Mouse (Mus musculus) layer of hippocampus, adult 2 months (tissue): ENCODE results near the gene Tcp10b. TPM values are rescaled to one million over a fixed set of nuclear protein-coding genes. Genes with fewer than 3 reads are reported as not detected.
"Not testable (repeated sequence)": the region's sequence is repeated elsewhere in the genome, so short reads cannot be mapped to it uniquely, and the experiment has no call there.

Source experiments
- DNase-seq, 2 experiments: peaks; one replicate each; pipeline ENCODE4 v3.0.0; 2022; ENCODE audit warnings: low spot score in 2 of 2
- H3K27ac ChIP-seq: fragments of 200-600 bp; 2 replicates; pipeline ENCODE4 v1.8.1; 2022
- H3K4me3 ChIP-seq: fragments of 200-600 bp; 2 replicates; pipeline ENCODE4 v1.8.1; 2022; ENCODE audit warnings: mild to moderate bottlenecking
- CTCF ChIP-seq: fragments of 200-600 bp; conservative IDR thresholded peaks from 2 replicates; pipeline ENCODE4 v1.8.1; 2022; ENCODE audit warnings: antibody characterized with exemption, mild to moderate bottlenecking, moderate library complexity
- long read RNA-seq, 2 experiments: library from polyadenylated mRNA; stranded (forward); transcript quantifications; one replicate each; pipeline ENCODE4 v2.0.0; 2021; ENCODE audit warnings: borderline mapping rate in 2 of 2
- total RNA-seq, 2 experiments: library from RNA; stranded (reverse); gene quantifications; 2 replicates each; pipeline ENCODE4 v1.2.3; 2021

The Tcp10b gene
- total RNA-seq: 1 to 10 TPM in 1 of 2 experiments, under 1 TPM in 1; 0.88 to 1.5 TPM
- long read RNA-seq, experiment 1: 0 reads
- long read RNA-seq, experiment 2: 0 reads

DNA sequence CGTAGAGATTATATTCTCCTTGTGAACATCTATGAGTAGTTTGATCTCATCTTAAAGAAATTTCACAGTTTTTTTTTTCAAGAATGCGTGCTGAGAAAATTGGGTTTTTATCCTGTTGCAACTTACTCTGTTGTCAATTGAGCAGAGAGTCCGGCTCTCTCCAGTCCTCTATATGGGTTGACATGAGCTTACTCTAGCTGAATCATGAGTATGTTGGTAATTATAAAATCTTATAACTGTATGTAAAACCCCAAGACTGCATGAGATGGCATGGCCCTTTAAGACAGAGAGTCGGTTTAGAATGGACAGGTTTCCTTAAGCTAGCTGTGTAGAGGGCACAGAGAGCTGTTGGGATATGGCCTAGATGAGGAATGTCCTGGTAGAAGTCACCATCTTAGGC, at the start of gene Tcp10b:
TSS of gene Tcp10b (plus strand) at position 301 of the 400 bp plus-strand sequence.
- H3K27ac ChIP-seq, DNase-seq, H3K4me3 ChIP-seq: not testable (repeated sequence)

DNA sequence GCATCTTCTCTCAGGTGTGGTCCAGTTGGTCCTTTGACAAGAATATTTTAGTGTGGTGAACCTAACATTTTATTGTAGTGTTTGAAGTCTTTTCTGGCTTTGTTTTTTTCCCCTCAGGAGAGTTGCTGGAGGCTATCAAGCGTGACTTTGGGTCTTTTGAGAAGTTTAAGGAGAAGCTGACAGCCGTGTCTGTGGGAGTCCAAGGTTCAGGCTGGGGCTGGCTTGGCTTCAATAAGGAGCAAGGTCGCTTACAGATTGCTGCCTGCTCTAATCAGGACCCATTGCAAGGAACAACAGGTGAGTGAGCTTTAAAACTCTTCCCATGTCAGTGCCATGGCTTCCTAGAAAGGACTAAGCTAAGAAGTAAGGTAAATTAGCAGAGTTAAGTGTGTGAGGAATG, 47.6 kb upstream of the Tcp10b start:
- no peak for DNase-seq
- Histone ChIP-seq H3K27ac (no peak overlapping the region), H3K4me3 (no peak overlapping the region)
- no peak for TF ChIP-seq CTCF

DNA sequence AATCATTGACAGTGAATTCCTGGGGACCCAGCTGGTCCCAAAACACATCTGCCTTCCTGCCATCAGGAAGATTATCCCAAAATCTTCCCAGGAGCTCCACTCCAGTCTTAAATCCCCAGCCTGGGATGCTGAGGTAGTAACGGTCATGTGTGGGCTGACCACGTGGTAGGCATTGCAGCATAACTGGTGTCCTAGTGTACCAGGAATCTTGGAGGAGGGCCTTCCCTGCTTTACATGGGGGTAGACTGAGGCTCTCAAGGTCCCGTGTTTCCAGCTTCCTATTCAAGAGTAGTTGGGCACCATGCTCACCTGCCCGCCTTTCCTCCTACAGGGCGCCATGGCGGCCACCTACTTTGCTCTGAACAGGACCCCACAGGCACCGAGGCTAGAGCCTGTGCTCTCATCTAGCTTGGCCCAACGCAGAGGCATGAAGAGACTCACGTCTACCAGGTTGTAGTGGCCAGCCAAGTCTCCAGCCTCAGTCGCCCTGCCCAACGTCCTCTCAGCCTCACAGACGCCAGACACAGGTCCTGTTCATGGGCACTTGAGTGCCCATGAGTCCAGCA, 24.2 kb upstream of the Tcp10b start:
- not testable (repeated sequence) for DNase-seq, H3K27ac ChIP-seq, H3K4me3 ChIP-seq

DNA sequence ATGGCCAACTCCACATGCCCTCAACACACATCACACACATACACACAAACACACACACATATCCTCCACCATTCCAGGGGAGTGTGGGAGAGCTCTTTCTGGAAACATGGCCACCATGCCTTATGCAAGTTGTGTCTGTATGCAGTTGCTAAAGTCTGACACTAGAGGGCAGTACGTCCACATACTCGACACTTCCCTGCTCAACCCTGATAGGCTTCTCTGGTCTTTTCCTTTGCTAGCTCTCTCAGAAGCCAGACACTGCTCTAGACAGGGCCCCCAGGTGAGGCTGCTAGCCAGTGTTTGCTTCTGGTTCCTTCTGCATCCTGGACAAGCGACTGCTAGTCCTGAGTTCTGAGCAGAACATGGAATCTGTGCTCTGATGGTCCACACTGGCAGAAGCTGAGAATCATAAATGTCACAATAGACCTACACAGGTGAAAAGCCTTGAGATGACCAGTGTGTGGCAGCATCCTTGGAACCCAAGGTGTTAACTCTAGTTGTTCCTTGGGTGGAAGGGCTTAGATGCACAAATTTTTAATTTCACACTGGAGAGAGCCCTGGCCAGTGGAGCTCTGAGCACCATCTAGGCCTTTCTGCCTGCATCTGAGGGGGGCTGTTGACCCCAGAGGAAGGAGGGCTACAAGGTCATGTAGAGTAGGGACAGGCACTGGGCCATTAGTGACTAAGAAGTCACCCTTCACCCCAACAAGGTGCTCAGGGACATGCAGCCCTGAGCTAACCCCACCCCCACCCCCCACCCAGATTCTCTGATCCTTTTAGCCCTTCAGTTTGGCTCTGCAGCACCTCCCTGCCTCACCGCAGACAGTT, 16.8 kb upstream of the Tcp10b start:
- not testable (repeated sequence) for H3K4me3 ChIP-seq, H3K27ac ChIP-seq
- TF ChIP-seq CTCF: peak; percentile 73
- peak; percentile 53 to 66 for DNase-seq

DNA sequence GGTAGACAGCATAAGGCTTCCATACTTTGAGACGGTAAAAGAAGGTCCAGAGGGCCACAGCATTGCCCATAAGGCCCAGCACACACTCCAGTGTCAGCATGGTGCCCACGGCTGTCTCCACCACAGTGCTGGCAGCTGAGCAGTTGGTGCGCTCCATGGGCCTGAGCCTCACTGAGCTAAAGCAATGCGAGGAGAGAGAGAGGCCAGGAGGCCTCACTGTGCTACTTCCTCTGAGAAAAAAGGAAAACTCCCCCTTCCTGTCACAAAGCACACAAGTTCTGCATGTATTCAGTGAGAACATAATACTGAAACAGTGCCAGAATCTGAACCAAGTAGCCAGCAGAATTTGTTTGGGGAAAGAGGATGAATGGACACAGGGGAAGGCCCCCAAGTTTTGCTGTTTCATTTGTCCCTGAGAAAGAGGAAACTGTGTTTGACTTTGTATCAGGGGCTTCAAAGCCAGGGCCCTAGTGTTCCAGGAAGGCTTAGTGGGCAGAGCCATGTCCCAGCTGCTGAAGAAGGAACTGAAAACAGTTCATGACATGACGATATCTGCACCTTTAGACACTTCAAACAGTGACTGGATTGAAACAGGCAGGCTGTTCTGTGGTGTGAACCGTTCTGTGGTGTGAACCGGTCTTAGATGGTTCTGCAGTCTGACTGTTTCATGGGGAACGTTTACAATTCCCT, 8.6 kb upstream of the Tcp10b start, which contains the start of gene Gpr31b:
TSS of gene Gpr31b (minus strand) at position 173 of the 690 bp plus-strand sequence.
- not testable (repeated sequence) for H3K27ac ChIP-seq, DNase-seq, H3K4me3 ChIP-seq

DNA sequence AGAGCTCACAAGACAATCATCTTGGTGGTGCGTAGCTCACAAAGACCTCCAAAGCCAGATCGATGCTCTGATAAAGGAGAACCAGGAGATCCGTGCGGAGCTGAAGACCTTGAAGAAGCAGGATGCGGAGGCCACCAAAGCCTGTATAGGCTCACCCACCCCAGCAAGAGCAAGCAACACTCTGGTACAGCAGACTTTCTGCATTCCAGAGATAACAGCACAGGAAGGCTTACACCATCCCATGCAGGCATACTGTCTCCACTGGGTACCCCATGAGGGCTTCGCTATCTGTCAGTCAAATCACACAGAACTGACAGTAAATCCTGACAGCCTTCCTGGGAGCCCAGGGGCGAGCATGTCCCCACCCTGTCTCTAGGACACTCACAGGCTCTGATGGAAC, 2.0 kb downstream of the Tcp10b start:
- not testable (repeated sequence) for DNase-seq, H3K4me3 ChIP-seq, H3K27ac ChIP-seq

DNA sequence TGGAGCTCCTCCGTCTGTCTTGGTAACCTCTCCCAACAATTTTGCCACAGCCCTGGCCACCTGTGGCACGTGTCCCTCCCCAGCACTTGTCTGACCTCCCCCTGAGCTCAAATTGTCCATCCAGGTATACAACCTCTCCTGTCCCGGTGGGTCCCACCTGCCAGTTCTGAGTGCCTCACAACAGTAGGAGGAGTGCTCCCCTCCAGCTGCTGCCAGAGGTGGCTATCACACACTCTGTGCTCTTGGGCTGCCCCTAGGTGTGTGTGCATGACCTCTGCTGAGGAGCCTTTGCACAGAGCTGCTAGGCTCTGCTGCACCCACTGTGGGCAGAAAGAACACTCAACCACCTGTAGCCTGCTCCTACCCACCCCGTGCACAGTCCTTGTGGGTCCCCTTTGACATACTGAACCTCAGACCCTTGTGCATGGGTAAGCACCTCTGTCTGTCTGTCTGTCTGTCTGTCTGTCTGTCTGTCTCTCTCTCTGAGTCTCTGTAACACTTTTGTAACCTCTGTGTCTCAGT, 7.0 kb downstream of the Tcp10b start:
- DNase-seq, H3K27ac ChIP-seq, H3K4me3 ChIP-seq: not testable (repeated sequence)

DNA sequence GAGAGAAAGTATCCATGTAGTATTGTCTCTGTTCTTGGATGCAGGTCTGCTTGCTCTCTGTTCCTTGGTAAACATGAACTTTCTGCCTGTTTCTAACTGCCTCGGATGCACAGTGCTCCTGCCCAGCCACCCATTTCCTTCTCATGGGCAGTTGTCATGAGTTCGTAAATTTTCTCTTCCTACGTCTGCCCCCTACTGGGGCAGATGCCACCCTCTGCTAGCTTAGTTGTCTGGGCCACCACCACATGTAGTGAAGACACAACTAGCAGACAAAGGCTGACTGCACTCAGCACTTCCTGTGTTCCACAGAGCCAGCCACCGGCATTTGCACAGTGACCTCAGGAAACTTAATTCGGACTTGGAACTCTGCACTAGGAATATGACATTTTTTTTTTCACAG, 8.3 kb downstream of the Tcp10b start:
- H3K4me3 ChIP-seq: not testable (repeated sequence)

DNA sequence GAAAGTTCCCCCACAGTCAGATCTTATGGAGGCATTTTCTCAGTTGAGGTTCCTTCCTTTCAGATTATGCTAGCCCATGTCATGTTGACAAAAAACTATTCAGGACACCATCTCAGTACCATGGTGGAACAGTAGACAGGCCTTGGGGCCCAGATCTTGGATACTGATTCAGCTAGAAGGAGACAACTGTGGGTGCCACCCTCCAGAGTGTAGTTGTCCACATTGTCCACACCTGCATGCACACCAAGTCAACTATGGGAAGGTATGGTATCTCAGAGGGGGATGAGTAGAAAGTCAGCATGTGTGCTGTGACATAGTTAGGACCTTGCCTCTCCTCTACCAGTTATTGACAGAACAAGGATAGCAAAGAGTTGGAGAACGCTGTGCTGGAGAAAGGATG, 30.6 kb downstream of the Tcp10b start:
- H3K27ac ChIP-seq, H3K4me3 ChIP-seq, DNase-seq: not testable (repeated sequence)

More for the DNA sequence above, 8.3 kb downstream of the Tcp10b start:
- H3K27ac ChIP-seq, DNase-seq: not testable (repeated sequence)

DNA sequence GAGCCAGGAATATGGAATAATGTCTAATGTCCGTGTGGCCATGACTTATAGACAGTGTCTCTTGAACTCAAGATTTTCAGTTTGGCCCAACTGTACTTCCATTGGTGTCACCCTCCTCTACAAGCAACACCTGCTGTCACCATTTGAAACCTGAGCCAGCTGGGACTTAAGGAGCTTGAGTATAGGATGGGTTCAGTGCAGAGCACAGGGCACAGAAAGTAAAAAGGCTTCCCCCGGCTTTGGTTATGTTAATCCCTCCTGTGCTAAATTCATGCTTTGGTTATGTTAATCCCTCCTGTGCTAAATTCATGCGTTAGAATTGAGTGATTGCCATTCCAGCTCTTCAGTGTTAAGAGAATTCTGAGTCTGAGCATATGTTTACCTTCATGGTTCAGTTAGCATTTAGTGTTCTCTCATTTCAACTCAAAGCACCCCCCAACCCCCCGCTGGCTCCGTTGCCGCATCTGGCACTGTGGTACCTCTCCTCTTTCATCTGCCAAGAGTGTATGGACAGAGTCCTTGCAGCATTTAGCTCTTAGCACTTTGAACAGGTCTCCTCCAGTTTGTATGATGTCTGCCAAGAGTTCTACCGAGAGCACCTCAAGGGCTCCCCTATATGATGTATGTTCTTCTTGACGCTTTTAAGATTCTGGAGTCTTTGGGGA, 31.3 kb downstream of the Tcp10b start:
- H3K27ac ChIP-seq, DNase-seq: not testable (repeated sequence)

DNA sequence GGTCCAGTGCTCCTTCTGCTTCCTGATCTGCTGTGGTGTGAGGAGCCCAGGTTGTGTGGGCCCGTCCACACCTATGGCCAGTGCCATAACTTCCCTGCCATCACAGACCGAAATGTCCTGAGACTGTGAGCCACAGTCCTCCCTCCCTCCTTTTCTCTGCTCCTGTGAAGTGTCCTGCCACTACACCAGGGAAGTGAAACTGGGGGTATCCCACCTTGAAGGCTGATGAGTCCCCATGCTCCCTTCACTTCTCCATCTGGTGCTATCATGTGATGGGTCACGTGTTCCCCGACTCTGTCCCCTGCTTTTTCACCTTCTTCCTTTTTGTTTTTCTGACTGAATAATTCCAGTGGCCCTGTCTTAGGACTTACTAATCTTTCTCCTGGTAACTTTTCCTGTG, 32.1 kb downstream of the Tcp10b start:
- not testable (repeated sequence) for H3K27ac ChIP-seq, H3K4me3 ChIP-seq, DNase-seq

More for the DNA sequence above, 31.3 kb downstream of the Tcp10b start:
- not testable (repeated sequence) for H3K4me3 ChIP-seq

DNA sequence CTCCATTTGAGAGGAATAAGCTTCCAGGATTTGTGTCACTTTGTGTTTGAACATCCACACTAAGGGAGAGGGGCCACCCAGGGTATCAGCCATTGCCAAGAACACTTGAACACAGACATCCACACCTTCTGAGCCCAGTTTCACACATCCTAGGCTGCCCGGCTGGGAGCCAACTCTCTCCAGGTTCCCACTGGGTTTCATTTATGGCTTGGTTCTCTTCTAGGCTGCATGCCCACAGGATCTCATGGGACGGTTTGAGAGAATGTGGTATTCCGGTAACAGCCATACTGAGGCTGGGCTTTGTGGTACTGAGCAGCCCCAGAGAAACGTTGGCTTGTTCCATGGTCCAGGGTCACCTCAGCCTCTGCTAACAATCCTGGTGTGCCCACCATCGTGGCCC, 45.7 kb downstream of the Tcp10b start:
- H3K4me3 ChIP-seq, DNase-seq, H3K27ac ChIP-seq: not testable (repeated sequence)

DNA sequence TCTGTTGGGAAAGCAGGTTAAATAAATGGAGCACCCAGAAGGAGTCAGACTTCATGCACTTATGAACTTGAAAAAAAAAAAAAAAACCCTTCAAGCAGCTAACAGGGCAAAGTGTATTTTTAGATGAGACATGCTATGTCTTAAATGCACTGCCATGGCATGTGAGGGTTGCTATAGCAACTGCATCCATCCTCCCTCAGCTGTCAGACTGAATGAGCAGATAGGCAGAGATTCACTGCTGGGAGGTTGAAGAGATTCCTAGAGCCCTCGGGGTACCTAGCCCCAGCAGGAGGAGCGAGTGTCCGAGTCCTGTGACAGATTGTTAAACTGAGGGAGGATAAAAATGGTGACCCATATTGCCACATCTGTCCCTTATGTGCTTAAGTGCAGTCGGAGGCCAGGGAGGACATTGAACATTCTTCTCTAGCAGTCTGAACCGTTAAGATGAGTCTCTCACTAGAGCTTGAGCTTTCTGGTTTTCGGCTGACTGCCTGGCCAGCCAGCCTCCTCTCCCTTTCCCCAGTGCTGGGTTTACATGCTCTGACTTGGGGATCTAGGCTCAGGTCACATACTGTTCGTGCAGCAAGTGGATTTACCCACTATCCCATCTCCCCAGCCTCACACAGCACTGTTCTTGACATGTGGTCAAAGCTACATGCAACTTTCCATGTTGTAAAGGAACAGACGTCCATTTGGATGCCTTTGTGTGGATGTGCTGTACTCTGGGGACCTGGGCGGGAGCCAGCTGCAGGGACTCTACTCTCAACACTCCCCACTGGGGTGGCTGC, 51.8 kb downstream of the Tcp10b start:
- H3K27ac ChIP-seq, DNase-seq, H3K4me3 ChIP-seq: not testable (repeated sequence)

DNA sequence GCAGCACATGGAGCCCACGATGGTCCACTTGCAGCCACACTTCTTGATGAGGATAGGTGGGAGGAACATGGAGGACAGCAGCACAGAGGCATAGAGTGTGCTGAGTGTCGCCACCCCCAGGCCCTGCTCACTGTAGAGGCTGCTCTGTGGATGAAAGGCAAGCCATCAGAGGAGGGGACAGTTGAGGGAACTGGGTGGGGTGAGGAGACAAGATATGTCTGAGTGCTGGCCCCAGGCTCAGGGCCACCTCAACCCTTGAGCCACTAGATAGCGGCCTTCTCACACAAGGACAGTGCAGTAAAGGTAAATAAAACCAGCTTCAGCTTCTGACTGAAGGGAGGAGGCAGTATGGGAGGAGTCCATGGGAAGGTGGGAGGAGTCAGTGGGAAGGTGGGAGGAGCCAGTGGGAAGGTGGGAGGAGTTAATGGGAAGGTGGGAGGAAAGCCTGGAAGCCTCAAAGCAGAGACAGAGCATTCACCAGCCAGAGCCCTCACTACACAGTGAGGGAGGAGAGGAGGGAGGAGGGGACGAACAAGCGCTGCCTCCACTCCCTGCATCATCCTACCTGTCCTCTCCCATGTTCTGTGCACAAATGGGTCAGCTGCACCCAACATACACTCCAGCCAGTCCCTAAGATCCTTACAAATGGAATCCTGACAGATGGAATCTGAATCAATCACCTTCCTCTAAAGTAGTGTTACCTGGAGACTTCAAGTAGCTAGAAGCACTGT, 62.6 kb downstream of the Tcp10b start:
- H3K4me3 ChIP-seq, DNase-seq, H3K27ac ChIP-seq: not testable (repeated sequence)

DNA sequence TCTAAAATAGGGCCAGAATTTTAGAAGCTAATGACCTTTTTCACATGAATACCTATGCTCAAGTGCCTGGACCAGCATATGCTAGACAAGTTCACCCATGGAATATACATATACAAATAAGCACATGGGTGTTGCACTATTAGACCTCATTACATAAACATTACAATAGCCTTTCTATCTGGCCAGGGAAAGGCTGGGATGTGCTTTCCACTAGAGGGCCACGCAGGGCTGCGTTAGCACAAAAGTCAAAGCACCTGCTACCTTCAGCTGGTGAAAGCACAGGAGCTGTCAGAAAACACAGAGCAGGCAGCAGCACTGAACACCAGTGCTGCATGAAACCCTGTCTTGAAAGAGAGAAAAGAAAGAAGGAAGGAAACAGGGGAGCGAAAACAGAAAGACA, 63.3 kb downstream of the Tcp10b start:
- not testable (repeated sequence) for H3K4me3 ChIP-seq, DNase-seq, H3K27ac ChIP-seq

DNA sequence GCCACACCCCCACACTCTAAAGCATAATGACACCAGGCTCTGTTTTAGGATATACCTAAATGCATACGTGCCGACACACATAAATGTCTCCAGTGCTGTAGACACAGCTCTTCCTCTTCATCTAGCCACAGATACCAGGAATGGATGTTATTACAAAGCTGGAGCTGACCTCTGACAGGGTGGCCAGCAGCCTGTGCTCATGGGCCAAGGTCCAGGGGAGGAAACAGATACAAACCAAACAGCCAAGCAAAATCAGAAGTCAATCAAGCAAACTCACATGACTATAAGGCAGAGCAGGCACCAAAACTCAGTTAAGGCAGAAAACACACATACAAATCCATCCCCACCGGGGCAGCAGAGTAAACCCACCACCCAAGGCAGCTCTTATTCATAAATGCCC, 68.4 kb downstream of the Tcp10b start:
- not testable (repeated sequence) for H3K27ac ChIP-seq, DNase-seq, H3K4me3 ChIP-seq
